Mouse (Mus musculus) stomach, postnatal 0 days (tissue): ENCODE results near the gene Ruvbl2.

ENCODE experiments used
- CTCF ChIP-seq: IDR thresholded peaks from 2 replicates; pipeline ENCODE4 v1.5.1; 2016; ENCODE audit warnings: antibody characterized with exemption, low read depth, mild to moderate bottlenecking, moderate library complexity
- EP300 ChIP-seq: optimal IDR thresholded peaks from 2 replicates; pipeline ENCODE3; 2016; ENCODE audit warnings: antibody characterized with exemption

GRCm38 (mm10) chr7:45460377-45460776 is 22.5 kb upstream of the Ruvbl2 start:
- TF ChIP-seq EP300: no peak
- no peak for TF ChIP-seq CTCF
